Mouse (Mus musculus) heart, embryonic 11.5 days (tissue): ENCODE measurements around the gene Wdr1. TPM values are rescaled to one million over a fixed set of nuclear protein-coding genes. Genes with fewer than 3 reads are reported as not detected.

Experiments used
- ATAC-seq: fragments of 200-750 bp; cut with Nextera tagmentation; replicated peaks from 2 replicates; pipeline ENCODE4 v1.8.0; 2017; ENCODE audit warnings: moderate library complexity; ENCODE audit not compliant: insufficient number of reproducible peaks, low FRiP score, low TSS enrichment
- H3K27ac ChIP-seq: fragments of 300-500 bp; sonication (generic); 2 replicates; pipeline ENCODE4 v1.5.1; 2014; ENCODE audit warnings: mild to moderate bottlenecking, low read depth, low read length
- H3K27me3 ChIP-seq: fragments of 300-500 bp; sonication (generic); 2 replicates; pipeline ENCODE4 v1.6.1; 2014; ENCODE audit warnings: mild to moderate bottlenecking, low read length, mixed read lengths; ENCODE audit not compliant: control insufficient read depth, insufficient read depth
- H3K36me3 ChIP-seq: fragments of 300-500 bp; sonication (generic); 2 replicates; pipeline ENCODE4 v1.6.1; 2014; ENCODE audit warnings: mild to moderate bottlenecking, low read length, moderate library complexity, mixed read lengths; ENCODE audit not compliant: control insufficient read depth, insufficient read depth
- H3K4me1 ChIP-seq: fragments of 300-500 bp; sonication (generic); 2 replicates; pipeline ENCODE4 v1.6.1; 2014; ENCODE audit warnings: low read length; ENCODE audit not compliant: control insufficient read depth, insufficient read depth
- H3K4me2 ChIP-seq: fragments of 300-500 bp; sonication (generic); 2 replicates; pipeline ENCODE4 v1.6.1; 2014; ENCODE audit warnings: mild to moderate bottlenecking, moderate library complexity
- H3K4me3 ChIP-seq: fragments of 300-500 bp; sonication (generic); 2 replicates; pipeline ENCODE4 v1.5.1; 2014; ENCODE audit warnings: low read depth, low read length
- H3K9ac ChIP-seq: fragments of 300-500 bp; sonication (generic); 2 replicates; pipeline ENCODE4 v1.6.1; 2014; ENCODE audit warnings: mild to moderate bottlenecking, low read depth, low read length, moderate library complexity
- H3K9me3 ChIP-seq: fragments of 300-500 bp; sonication (generic); replicated peaks from 2 replicates; pipeline ENCODE4 v1.6.1; 2016; ENCODE audit warnings: low read length; ENCODE audit not compliant: control insufficient read depth
- WGBS: fragments of 180-500 bp; shearing (Covaris S2); extraction: QIAGEN DNeasy Blood & Tissue Kit; methylation state at CpG from one replicate; pipeline ENCODE4 v1.1.7; 2014; ENCODE audit not compliant: insufficient replicate concordance; 5-methylcytosine and 5-hydroxymethylcytosine counted together
- polyA plus RNA-seq: library from polyadenylated mRNA; unstranded; fragments of >200 nt; fragmentation: Nextera tagmentation; extraction: Ambion mirVana; gene quantifications from 2 replicates; pipeline ENCODE4 v1.2.1, GENCODE M21; 2014

Wdr1 gene
- polyA plus RNA-seq, 1 experiment from 2014 or later, result 244 TPM

GRCm38 (mm10) chr5:38540898-38541297 is 22.1 kb downstream of the Wdr1 start:
- WGBS, result 61% methylated on average over 1 of the region's 1 CpGs
- Histone ChIP-seq H3K36me3 (peaks cover 82% of the 10 kb centered on the region), H3K4me2 (no peak overlapping the region), H3K4me3 (no peak overlapping the region), H3K9ac (no peak overlapping the region), H3K9me3 (no peaks in the 10 kb centered on the region), H3K27ac (no peak overlapping the region), H3K4me1 (peaks cover 5% of the 10 kb centered on the region), H3K27me3 (no peaks in the 10 kb centered on the region)
- no peak for ATAC-seq

- Histone ChIP-seq H3K4me2 (no peak overlapping the region), H3K4me1 (peaks cover 5% of the 10 kb centered on the region), H3K4me3 (no peak overlapping the region), H3K9me3 (no peaks in the 10 kb centered on the region), H3K27ac (no peak overlapping the region), H3K27me3 (no peaks in the 10 kb centered on the region), H3K9ac (no peak overlapping the region), H3K36me3 (peaks cover 84% of the 10 kb centered on the region)
- 90% methylated on average over 8 of the region's 8 CpGs for WGBS
- ATAC-seq, result no peak
These were observed 24.5 kb downstream of the Wdr1 start for GRCm38 (mm10) chr5:38538508-38538907.

- Histone ChIP-seq H3K4me2 (no peak overlapping the region), H3K4me1 (peaks cover 5% of the 10 kb centered on the region), H3K27ac (no peak overlapping the region), H3K36me3 (peaks cover 84% of the 10 kb centered on the region), H3K9ac (no peak overlapping the region), H3K4me3 (no peak overlapping the region), H3K9me3 (no peaks in the 10 kb centered on the region), H3K27me3 (no peaks in the 10 kb centered on the region)
- no peak for ATAC-seq
- WGBS, result 90% methylated on average over 4 of the region's 4 CpGs
These were observed 25.2 kb downstream of the Wdr1 start for GRCm38 (mm10) chr5:38537845-38538244.

GRCm38 (mm10) chr5:38536822-38537221 is 26.2 kb downstream of the Wdr1 start:
- H3K27me3 ChIP-seq, result no peaks in the 10 kb centered on the region
- no peak overlapping the region for H3K4me2 ChIP-seq
- no peak overlapping the region for H3K4me3 ChIP-seq
- H3K27ac ChIP-seq, result no peak overlapping the region
- H3K36me3 ChIP-seq, result peaks cover 85% of the 10 kb centered on the region
- no peak overlapping the region for H3K9ac ChIP-seq
- ATAC-seq, result no peak
- 89% methylated on average over 3 of the region's 3 CpGs for WGBS
- H3K9me3 ChIP-seq, result no peaks in the 10 kb centered on the region
- H3K4me1 ChIP-seq, result peaks cover 5% of the 10 kb centered on the region

- Histone ChIP-seq H3K27ac (no peak overlapping the region), H3K27me3 (no peaks in the 10 kb centered on the region), H3K4me1 (no peaks in the 10 kb centered on the region), H3K9me3 (no peaks in the 10 kb centered on the region), H3K4me3 (no peak overlapping the region), H3K4me2 (no peak overlapping the region), H3K36me3 (peaks cover 79% of the 10 kb centered on the region), H3K9ac (no peak overlapping the region)
- WGBS, result 94% methylated on average over 4 of the region's 4 CpGs
- ATAC-seq, result no peak
These were observed 30.9 kb downstream of the Wdr1 start for GRCm38 (mm10) chr5:38532084-38532483.

GRCm38 (mm10) chr5:38529724-38530428 is 33.1 kb downstream of the Wdr1 start:
- no peak for ATAC-seq
- Histone ChIP-seq H3K4me3 (no peak overlapping the region), H3K4me2 (no peak overlapping the region), H3K9ac (no peak overlapping the region), H3K9me3 (no peaks in the 10 kb centered on the region), H3K27ac (no peak overlapping the region), H3K27me3 (no peaks in the 10 kb centered on the region), H3K4me1 (no peaks in the 10 kb centered on the region), H3K36me3 (peaks cover 66% of the 10 kb centered on the region)
- 76% methylated on average over 6 of the region's 6 CpGs for WGBS

GRCm38 (mm10) chr5:38522977-38523376 is 40.0 kb downstream of the Wdr1 start:
- Histone ChIP-seq H3K36me3 (peaks cover 14% of the 10 kb centered on the region), H3K27ac (no peak overlapping the region), H3K4me3 (no peak overlapping the region), H3K9me3 (no peaks in the 10 kb centered on the region), H3K9ac (no peak overlapping the region), H3K27me3 (no peaks in the 10 kb centered on the region), H3K4me2 (no peak overlapping the region), H3K4me1 (no peaks in the 10 kb centered on the region)
- WGBS, result 90% methylated on average over 5 of the region's 5 CpGs
- ATAC-seq, result no peak

GRCm38 (mm10) chr5:38520838-38521237 is 42.2 kb downstream of the Wdr1 start:
- no peaks in the 10 kb centered on the region for H3K9me3 ChIP-seq
- no peak for ATAC-seq
- H3K9ac ChIP-seq, result no peak overlapping the region
- no peak overlapping the region for H3K4me3 ChIP-seq
- peaks cover 6% of the 10 kb centered on the region for H3K36me3 ChIP-seq
- 57% methylated on average over 1 of the region's 1 CpGs for WGBS
- H3K27ac ChIP-seq, result no peak overlapping the region
- H3K4me2 ChIP-seq, result no peak overlapping the region
- H3K4me1 ChIP-seq, result 0 out of 2 replicates have a peak, but pooled peaks cover 3% of the 10 kb centered on the region
- H3K27me3 ChIP-seq, result no peaks in the 10 kb centered on the region

- H3K27ac ChIP-seq, result no peak overlapping the region
- H3K9me3 ChIP-seq, result no peaks in the 10 kb centered on the region
- no peak overlapping the region for H3K9ac ChIP-seq
- H3K4me3 ChIP-seq, result no peak overlapping the region
- H3K36me3 ChIP-seq, result no peaks in the 10 kb centered on the region
- H3K4me1 ChIP-seq, result 0 out of 2 replicates have a peak, but pooled peaks cover 3% of the 10 kb centered on the region
- H3K27me3 ChIP-seq, result no peaks in the 10 kb centered on the region
- 39% methylated on average over 6 of the region's 6 CpGs for WGBS
- no peak overlapping the region for H3K4me2 ChIP-seq
- ATAC-seq, result no peak
These were observed 46.8 kb downstream of the Wdr1 start for GRCm38 (mm10) chr5:38516267-38516666.
